Mouse (Mus musculus): Measurements from ENCODE around the gene Usp49. TPM values are rescaled to one million over a fixed set of nuclear protein-coding genes. Genes with fewer than 3 reads are reported as not detected.

Usp49 gene
- total and polyA plus RNA-seq, 3 experiments, result 4.6 to 6.6 (median 4.8) TPM

Other genes with a start within 250 kb of the Usp49 start
- 1 to 10 TPM in 1 of 2 experiments, under 1 TPM in 1; 0.38 to 3.2 TPM for gene Guca1b, start 245.3 kb upstream of the Usp49 start, total RNA-seq (2021)
- gene Guca1b, start 245.3 kb upstream of the Usp49 start, polyA plus RNA-seq (2012; rRNA removed), result 2.5 and 2.6 TPM in 2 replicates
- gene Guca1a, start 230.1 kb upstream of the Usp49 start, total RNA-seq (2021), result 1 to 10 TPM; 1.6 to 3.0 TPM
- gene Guca1a, start 230.1 kb upstream of the Usp49 start, polyA plus RNA-seq (2012; rRNA removed), result 4.0 and 5.0 TPM in 2 replicates
- gene AI661453, start 194.1 kb upstream of the Usp49 start, total RNA-seq (2021), result under 1 TPM; 0.92 to 0.97 TPM
- 0.36 and 0.73 TPM in 2 replicates for gene AI661453, start 194.1 kb upstream of the Usp49 start, polyA plus RNA-seq (2012; rRNA removed)
- gene 1700001C19Rik, start 193.3 kb upstream of the Usp49 start, total RNA-seq (2021), result not detected
- gene 1700001C19Rik, start 193.3 kb upstream of the Usp49 start, polyA plus RNA-seq (2012; rRNA removed), result 0.24 TPM in 1 of 2 replicates, not detected in the other
- gene Taf8, start 128.4 kb upstream of the Usp49 start, total RNA-seq (2021), result 10 to 100 TPM; 19.5 to 19.8 TPM
- 12.5 and 15.6 TPM in 2 replicates for gene Taf8, start 128.4 kb upstream of the Usp49 start, polyA plus RNA-seq (2012; rRNA removed)
- 100 to 1,000 TPM; 326 to 471 TPM for gene Ccnd3, start 125.6 kb upstream of the Usp49 start, total RNA-seq (2021)
- 1,307 and 1,375 TPM in 2 replicates for gene Ccnd3, start 125.6 kb upstream of the Usp49 start, polyA plus RNA-seq (2012; rRNA removed)
- 10 to 100 TPM; 17.6 to 22.5 TPM for gene Bysl, start 19.2 kb upstream of the Usp49 start, total RNA-seq (2021)
- gene Bysl, start 19.2 kb upstream of the Usp49 start, polyA plus RNA-seq (2012; rRNA removed), result 9.4 and 11.7 TPM in 2 replicates
- 10 to 100 TPM; 32.9 to 40.6 TPM for gene Med20, start 19.1 kb upstream of the Usp49 start, total RNA-seq (2021)
- 15.2 and 17.4 TPM in 2 replicates for gene Med20, start 19.1 kb upstream of the Usp49 start, polyA plus RNA-seq (2012; rRNA removed)
- 1 to 10 TPM; 2.1 to 2.8 TPM for gene Gm20517, start 19.1 kb upstream of the Usp49 start, total RNA-seq (2021)
- 1.8 and 3.1 TPM in 2 replicates for gene Gm20517, start 19.1 kb upstream of the Usp49 start, polyA plus RNA-seq (2012; rRNA removed)
- gene Tomm6, start 57.7 kb downstream of the Usp49 start, total RNA-seq (2021), result 100 to 1,000 TPM; 223 to 242 TPM
- 81.0 and 81.3 TPM in 2 replicates for gene Tomm6, start 57.7 kb downstream of the Usp49 start, polyA plus RNA-seq (2012; rRNA removed)
- gene Frs3, start 58.3 kb downstream of the Usp49 start, total RNA-seq (2021), result 1 to 10 TPM; 2.6 to 6.9 TPM
- 18.6 and 21.6 TPM in 2 replicates for gene Frs3, start 58.3 kb downstream of the Usp49 start, polyA plus RNA-seq (2012; rRNA removed)
- gene Gm21981, start 63.8 kb downstream of the Usp49 start, total RNA-seq (2021), result under 1 TPM; 0.43 to 0.86 TPM
- 0.44 and 1.1 TPM in 2 replicates for gene Gm21981, start 63.8 kb downstream of the Usp49 start, polyA plus RNA-seq (2012; rRNA removed)
- 1 to 10 TPM; 3.5 to 3.7 TPM for gene Prickle4, start 64.0 kb downstream of the Usp49 start, total RNA-seq (2021)
- 10.6 and 13.7 TPM in 2 replicates for gene Prickle4, start 64.0 kb downstream of the Usp49 start, polyA plus RNA-seq (2012; rRNA removed)
- not detected for gene Pgc, start 96.2 kb downstream of the Usp49 start, total RNA-seq (2021)
- 1.6 and 27.4 TPM in 2 replicates for gene Pgc, start 96.2 kb downstream of the Usp49 start, polyA plus RNA-seq (2012; rRNA removed)
- gene Tfeb, start 106.3 kb downstream of the Usp49 start, total RNA-seq (2021), result 10 to 100 TPM; 14.7 to 24.5 TPM
- 65.7 and 100.0 TPM in 2 replicates for gene Tfeb, start 106.3 kb downstream of the Usp49 start, polyA plus RNA-seq (2012; rRNA removed)
- gene Mdfi, start 204.0 kb downstream of the Usp49 start, total RNA-seq (2021), result 1 to 10 TPM; 1.2 to 2.1 TPM
- 15.8 and 24.2 TPM in 2 replicates for gene Mdfi, start 204.0 kb downstream of the Usp49 start, polyA plus RNA-seq (2012; rRNA removed)